Mouse (Mus musculus) NIH3T3 (cell line): ENCODE data around the gene Cdh23.
A peak's percentile ranks its signal among the peaks of the same experiment; 100 is the strongest.

Source experiments
- DNase-seq: peaks from one replicate; pipeline ENCODE4 v3.0.0-alpha.2; 2012; ENCODE audit warnings: low read depth

The Cdh23 gene

DNA sequence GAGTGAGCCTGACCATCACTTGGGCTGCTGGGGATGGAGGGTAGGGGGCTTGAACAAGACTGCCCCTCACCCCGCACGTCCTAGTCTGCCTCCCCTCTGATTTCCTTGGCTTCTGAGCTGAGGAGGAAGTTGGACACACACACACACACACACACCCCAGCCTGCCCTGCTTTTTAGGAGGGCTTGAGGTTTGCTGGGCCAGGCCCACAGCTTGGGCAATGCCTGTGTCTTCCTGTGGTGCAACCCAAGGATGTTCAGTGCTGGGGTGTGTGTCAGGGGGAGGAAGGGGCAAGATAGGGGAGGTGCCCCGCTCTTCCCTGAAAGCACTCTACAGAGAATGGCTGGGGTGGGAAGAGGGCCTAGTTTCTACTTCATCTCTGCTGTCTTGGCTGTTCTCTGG is 352.2 kb downstream of the Cdh23 start:
- no peak for DNase-seq

DNA sequence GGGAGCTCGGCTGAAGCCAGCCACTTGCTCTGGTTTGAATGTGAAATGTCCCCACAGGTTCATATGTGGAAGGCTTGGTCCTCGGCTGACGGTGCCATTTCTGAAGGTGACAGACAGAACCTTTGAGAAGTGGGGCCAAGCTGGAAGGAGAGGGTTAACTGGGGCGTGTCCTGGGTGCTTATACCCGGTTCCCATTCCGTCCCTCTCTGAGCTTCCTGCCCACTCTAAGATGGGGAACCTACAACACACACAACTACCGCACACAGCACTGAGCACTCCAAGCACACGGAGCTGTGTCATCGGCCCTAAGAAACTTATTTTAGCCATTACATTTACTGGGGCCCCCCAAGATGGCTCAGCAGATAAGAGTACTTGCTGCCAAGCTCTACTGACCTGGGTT is 354.8 kb downstream of the Cdh23 start:
- no peak for DNase-seq

DNA sequence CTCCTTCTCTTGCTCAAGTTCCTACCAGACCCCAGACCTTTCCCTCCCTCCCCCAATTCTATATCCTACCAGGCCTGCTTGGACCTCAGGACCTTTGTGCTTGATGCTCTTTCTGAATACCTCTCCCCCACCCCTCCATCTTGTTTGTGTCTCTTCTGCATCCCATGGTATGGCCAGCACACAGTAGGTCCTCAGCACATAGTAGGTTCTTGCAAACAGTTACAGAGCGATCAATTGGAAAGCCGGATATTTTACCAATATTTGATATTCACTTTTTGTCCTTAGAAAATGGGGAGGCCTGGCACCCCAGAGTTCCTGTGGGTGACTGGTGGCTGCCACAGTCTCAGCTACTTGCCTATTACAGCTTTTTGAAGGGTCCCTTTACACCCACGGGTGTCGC is 361.3 kb downstream of the Cdh23 start:
- no peak for DNase-seq

DNA sequence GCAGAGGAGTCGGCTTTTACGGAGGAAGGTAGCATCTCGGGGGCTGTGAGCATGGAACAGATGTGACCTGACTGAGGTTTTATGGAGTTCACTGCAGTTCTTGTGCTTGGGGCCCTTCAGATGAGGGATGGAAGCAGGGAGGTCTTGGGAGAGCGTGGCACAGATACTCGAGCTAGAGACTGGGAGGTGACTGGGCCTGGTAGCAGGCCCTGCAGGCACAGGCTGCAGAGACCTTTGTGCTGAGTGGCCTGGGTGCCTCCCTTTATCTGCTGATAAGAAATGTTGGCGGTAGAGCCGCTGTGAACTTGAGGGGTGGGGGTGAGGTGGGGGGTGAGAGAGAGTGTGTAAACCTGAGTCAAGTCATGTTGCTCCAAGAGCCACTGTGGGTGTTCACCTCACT is 361.7 kb downstream of the Cdh23 start:
- DNase-seq: no peak

DNA sequence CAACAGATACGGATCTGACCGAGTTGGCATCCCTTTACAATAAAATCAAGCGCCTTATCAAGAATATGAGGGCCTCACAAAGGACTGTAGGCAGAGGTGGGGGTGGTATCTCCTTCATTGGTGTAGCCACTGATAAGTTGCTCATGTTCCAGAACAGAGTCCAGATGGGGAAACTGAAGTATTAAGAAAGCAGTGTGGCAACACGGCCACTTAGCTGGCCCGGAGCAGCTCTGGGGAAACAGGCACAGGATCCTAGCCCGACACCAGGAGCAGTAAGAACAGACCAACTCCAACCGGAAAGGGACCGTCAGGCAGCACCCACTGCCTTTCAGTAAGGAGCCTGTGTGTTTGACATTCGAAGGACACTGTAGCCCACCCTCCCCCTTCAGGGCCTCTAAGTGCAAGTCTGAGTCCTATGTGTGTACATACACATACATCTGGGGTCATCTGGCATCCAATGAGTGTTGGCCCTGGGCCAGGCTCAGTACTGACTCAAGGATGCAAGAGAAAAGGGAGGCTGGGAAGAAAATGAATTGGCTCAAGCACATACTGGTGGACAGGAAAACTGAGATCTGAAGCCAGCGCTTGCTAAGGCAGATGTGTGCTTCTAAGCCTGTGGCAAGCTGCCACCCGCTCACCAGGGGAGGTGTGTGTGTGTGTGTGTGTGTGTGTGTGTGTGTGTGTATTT is 367.2 kb downstream of the Cdh23 start:
- DNase-seq: peak; percentile 86

DNA sequence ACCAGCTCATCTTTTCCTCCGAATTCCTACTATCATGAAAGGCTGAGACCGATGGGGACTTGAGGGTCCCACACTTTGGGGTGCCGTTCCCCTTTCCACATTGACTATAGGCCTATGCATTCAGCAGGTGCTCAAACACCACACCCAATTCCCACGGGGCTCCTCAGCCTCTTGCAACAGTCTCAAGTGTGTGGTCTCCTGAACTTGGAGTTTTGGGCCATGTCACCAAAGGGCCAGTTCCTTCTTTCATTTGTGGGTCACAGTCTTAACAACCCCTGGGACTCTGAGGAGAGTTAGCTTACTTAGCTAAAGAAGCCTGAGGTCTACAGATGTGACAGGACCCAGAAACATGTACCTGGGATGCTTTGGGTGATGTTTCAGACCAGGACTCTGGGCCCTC is 380.1 kb downstream of the Cdh23 start:
- DNase-seq: no peak

DNA sequence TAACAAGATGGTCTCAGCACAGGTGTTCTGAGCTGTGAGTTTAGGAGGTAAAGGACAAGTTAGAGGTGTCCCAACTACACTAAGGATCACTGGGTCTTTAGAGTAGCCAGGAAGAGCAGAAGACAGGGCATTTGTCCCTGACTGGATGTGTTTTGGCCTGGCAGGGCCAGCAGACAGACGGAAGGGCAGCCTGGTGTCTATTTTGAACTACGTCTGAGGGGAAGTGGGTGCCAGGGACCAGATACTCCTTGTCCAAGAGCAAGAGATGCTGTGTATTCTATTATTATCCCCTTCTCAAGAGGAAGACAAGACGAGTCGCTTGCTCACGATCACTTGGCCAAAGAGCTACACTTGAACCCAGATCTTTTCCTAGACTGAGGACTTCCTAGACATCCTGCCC is 382.7 kb downstream of the Cdh23 start:
- no peak for DNase-seq

DNA sequence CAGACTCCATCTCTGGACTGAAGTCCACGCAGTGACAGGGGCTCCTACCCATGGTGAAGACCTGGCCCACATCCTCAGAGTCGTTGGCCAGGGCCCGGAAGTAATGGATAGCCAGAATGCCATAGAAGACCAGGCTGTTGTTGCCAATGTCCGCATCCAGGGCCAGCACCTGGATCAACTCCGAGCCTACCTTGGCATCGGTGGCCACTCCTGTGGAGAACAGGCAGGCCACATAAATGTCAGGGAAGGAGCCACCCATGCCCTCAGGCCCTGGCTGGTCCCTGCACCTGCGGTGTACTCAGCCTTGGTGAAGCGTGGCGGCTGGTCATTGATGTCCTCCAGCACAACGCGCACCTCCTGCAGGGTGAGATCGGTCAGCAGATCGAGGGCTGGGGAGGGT is 385.7 kb downstream of the Cdh23 start:
- no peak for DNase-seq

DNA sequence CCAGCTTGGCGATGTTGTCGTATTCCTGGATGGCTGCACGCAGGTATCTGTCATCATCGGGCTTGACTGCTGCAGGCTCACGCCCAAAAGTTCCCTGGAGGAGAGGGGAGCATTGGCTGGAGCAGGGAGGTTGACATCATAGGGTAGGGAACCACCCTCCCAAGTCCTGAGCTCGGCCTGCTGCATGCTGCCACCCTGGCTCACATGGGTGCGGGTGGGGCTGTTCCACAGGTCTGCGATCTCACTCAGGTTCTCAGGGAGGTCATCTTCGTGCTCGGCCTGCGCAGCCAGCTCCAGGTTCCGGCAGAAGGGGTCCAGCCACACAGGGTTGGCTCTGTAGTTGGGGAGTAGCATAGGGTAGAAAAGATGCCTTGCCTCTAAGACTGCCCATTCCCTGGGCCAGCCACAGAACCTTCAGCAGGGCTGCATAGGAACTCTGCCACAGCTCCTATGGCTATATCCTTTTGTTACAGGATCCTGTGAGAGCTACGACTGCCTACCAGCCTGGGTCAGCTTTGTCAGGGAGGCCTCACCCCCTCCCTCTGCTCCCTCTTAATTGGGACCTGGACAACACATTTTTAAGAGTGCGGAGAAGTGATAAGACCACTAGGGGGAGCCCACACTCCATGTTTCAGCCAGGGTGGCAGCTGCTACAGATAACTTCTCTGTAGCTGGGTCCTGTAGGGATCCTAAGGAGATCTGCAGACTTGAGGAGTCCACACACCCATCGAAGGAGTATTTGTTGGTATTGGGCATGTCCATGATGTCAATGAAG is 391.2 kb downstream of the Cdh23 start:
- DNase-seq: peak; percentile 94

DNA sequence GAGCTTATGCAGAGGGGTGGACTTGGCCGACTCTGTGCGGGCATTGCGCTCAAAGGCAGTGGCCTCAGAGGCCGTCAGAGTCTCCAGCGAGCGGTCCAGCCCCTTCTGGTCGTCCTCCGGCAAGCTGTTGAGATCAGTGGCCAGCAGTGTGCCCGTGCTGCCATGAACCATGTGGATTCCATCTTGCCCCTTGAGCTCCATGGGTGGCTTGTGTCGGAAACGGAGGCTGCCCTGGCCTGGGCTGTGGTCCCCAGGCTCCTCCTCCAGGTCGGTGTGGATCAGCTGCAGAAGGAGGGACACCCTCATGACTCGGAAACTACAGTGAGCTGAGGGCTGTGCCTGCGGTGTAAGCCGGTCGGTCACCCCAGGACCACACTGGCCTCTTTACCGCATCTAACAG is 392.9 kb downstream of the Cdh23 start:
- no peak for DNase-seq

DNA sequence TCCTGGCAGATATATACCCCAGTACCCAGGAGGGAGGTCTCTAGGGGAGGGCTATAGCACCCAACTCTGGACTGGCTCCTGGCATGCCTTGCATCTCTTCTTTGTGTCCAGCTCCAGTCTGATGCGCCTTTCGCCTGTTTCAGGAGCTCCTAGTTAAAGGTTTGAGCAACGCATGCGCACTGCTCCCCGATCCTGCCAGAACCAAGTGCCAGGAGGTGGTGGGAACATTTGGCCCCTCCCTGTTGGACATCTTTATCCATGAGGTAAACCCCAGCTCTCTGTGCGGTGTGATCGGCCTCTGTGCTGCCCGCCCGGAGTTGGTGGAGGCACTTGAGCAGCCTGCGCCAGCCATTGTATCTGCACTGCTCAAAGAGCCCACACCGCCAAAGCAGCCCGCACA is 396.7 kb downstream of the Cdh23 start:
- no peak for DNase-seq

DNA sequence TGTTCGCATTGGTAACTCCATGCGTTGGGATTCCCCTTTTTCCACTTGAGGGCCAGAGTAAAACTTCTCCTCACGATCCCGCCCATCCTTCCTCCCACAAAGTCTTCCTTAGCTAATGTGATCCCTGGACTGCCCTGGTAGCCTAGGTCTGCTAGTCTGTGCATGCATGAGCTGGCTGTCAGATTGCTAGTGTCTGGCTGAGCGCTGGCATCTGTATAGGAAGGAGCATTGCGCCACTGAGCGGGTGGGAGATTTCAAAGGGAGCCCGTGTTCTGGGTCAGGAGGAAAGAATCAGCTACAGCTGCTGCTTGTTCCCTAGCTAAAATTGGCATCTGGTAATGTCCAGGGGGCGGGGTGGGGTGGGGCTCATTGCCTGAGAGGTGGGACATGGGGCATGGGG is 400.3 kb downstream of the Cdh23 start:
- peak; percentile 43 for DNase-seq

DNA sequence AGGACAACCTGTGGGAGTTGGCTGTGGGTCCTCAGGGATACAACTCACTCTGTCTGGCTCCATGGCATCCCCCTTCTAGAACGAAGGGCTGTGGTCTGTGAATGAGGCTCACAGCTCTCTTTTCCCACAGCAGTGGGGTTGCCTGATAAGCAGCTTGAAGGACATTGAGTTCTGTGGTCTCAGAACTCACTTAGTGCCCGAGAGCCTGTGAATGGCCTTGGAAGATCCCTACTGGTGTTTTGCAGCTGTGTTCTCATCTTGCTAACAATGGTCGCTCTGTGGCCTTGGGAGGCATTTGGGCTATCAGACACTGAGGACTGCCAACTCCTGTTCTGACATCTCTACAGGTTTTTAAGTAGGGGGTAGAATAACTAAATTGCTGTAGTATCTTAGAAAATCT is 400.9 kb downstream of the Cdh23 start:
- DNase-seq: no peak

DNA sequence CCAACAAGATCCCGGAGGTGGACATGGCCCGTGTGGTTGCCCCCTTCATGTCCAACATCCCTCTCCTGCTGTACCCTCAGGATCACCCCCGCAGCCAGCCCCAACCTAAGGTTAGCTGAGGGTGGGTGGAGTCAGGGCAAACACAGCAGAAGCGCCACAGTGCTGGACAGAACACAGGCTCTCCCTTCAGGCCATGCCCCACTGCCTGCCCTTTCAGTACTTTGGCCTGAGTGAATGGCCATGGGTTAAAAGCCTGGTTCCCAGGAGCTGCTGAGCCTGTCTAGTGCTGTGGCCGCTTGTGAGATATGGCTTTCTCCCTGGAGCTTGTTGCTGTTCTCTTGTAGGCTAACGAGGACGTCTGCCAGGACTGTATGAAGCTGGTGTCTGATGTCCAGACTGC is 401.7 kb downstream of the Cdh23 start:
- DNase-seq: no peak

DNA sequence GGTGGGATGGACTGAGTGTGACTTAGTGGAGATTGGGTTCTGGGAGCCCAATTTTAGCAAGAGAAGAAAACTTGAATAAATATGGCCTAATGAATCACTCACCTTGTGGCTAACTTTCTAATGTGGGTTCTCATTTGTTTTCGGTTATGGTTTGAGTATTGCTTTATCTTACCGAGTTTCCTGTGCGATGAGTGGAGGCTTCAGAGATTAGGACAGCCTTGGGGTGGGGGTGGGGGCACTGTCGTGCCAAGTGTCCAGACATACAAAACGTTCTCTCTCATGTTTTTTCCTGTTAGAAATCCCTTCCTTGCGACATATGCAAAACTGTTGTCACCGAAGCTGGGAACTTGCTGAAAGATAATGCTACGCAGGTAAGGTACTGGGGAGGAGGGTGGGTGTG is 404.1 kb downstream of the Cdh23 start:
- no peak for DNase-seq

DNA sequence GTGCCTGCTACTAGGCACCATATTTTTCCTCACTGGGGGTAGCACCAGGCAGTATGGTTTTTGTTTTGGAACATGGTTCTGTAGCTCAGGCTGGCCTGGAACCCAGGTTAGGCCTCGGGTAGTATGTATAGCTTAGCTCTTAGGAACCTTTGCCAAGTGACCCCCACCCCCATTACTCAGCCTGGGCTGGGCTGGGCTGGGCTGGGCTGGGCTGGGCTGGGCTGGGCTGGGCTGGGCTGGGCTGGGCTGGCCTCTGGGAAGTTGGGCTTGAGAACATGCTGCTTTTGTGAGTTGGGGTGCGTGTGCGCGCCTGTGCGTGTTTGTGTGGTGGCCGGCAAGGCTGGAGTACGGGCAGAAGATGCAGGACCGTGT is 405.6 kb downstream of the Cdh23 start:
- peak; percentile 66 for DNase-seq

DNA sequence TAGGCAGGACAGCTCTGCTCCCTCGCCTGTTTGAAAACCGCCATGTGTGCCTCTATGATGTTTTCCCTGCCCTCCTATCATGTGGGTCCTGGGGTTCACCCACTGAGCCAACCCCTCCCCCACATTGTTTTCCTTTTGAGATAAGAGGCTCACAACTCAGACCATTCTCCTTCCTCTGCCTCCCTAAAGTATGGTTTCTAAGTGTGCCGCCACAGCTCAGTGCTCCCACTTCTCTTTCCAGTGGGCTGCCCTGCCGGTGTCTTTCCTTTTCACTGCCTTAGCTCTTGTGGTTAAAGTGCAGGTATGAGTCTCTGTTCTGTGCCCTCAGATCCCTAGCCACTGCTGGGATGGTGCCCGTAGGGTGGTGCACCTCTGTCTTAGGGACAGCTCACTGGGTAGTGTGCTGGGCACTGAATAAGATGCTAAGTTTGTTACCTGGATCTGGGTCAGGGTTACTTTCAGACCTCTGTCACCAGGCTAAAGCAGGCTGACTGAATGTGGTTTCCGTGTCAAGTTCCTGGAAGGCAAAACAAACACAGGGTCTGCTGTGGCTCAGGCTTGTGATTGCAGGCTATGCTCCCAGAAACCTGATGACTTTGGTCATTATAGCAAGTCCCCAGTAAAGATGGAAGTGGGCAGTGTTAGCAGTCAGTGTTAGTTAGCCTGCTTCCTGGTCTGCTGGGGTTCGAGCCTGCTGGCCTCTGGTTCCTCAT is 406.1 kb downstream of the Cdh23 start:
- no peak for DNase-seq

DNA sequence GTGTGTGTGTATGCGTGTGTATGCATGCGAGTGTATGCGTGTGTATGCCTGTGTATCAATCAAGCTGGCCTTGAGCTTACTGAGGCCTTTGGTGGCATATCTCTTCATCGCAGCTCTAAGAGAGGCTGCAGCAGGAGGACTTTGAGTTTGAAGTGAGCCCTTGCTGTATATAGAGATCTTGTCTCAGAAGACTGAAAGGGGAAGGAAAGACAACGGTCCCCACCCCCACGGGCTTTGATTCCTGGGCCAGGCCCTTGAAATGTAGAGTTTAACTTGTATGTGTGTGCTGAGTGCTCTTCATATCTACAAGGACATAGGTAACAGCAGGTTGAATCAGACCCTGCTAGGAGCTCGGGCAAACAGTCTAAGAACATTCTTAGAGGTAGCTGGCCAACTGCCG is 407.1 kb downstream of the Cdh23 start:
- no peak for DNase-seq

DNA sequence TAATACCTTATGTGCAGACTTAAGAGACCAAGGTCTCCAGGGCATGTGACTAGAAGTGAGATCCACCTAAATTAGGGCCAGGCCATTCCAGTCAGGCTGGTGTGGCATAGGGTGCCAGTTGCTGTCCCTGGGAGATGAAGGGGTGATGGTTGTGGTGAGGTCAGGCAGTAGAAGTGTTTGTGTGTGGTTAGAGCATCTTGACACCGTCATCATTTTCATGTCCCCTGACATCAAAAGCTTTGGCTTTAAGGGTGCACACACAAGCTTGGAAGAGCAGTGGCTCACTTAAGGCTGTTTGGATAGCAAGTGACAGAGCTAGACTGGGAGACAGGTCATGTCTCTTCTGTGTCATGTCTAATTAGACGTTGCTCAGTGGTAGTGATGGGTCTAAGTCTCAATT is 408.6 kb downstream of the Cdh23 start:
- DNase-seq: no peak

DNA sequence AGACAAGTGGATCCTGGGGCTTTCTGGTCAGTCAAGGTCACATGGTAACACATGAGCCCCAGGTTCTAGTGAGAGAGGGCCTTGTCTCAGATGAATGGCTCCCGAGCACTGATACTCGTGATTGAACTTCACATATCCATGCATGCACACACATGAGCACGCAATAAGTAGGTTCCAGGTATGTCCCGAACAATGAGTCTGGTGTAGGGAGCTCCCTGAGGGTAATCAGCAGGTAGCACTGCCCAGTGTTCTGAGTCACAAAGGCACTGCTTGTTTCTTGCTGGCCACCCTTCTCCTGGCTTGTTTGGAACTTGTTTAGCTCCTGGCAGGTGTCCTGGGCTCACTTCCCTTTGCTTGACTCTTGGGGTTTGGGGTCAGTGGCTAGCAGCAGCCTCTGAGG is 409.1 kb downstream of the Cdh23 start:
- no peak for DNase-seq

DNA sequence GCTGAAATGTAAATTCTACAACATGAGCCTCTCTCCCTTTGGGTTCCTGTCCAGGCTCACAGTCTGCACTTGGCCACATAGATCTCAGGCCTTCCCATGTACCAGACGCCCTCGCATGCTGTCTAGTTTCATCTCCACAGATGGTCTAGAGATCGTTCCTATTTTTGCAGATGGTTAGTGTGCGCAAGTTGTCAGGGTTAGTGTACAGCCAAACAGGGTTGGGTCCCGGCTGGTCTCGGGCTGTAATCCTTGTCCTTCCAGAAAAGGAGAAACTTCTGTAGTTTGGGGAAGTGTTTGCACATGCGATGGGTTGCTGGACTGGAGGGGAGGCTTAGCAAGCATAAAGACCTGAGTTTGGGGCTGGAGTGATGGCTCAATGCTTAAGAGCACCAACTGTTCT is 409.7 kb downstream of the Cdh23 start:
- DNase-seq: no peak

DNA sequence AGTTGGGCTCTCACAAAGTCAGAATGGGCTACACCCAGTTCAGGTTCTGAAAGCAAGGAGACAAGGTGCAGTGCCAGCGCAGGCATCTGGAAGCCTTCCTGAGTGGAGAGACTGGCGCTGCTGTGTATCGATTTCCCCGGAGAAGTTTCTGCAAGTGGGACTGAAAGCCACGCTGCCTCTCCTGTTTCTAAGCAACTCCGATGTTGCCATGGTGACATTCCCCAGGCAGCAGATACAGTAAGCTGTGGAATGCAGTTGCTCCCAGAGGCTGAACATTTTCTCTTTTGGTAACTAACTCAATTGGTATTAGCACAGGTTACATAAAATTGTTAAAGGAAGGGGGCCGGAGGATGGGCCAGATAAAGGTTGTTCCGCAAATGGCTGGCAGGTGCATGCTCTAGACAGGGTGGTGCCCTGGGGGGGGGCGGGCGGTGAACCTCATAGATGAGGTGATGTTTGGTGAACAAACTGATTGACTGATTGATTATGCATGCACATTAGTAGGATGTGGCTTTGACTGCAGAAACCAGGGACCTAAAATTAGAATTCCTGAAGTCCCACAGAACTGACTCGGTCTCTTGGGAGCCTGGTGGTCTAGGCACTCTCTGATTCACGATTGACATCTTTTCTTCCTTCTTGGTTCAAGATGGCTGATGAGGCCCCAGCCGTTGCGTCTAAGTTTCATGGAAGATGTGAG is 410.5 kb downstream of the Cdh23 start:
- peak; percentile 78 for DNase-seq

DNA sequence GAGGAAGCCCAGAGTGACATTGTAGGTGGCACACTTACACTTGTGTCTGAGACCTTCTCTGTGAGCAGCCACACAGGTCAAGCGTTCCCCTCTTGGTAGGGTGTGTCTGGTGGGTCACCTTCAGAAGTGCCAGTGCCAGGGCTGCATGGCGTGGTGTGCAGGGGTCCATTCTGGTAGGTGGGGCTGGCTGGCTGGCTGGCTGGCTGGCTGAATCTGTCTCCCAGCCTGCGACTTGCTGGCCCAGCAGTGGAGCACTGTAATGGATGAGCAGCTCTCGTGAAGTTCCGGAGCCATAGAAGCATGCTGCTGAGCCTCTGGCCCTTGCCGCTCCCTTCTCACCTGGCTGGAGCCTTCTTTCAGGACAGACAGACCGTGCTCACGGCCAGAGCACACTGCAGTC is 411.1 kb downstream of the Cdh23 start:
- DNase-seq: no peak
